Mouse (Mus musculus) cerebellum, adult 8-10 months (tissue): ENCODE measurements around the gene Fign.

ENCODE experiments used
- DNase-seq: peaks from one replicate; pipeline ENCODE4 v3.0.0; 2022

Fign gene

GRCm38 (mm10) chr2:64097937-64098617, at the start of gene Fign:
Gene Fign, minus strand, starts transcription at chr2:64098038.
- DNase-seq = peak; percentile 19

- DNase-seq = no peak
Observed at GRCm38 (mm10) chr2:64133597-64133996, 35.8 kb upstream of the Fign start.

- no peak for DNase-seq
Observed at GRCm38 (mm10) chr2:64120495-64120894, 22.7 kb upstream of the Fign start.

GRCm38 (mm10) chr2:64116613-64117012, 18.8 kb upstream of the Fign start:
- no peak for DNase-seq

- DNase-seq = no peak
Observed at GRCm38 (mm10) chr2:64111133-64111532, 13.3 kb upstream of the Fign start.

GRCm38 (mm10) chr2:64109860-64110259, 12.0 kb upstream of the Fign start:
- no peak for DNase-seq

- DNase-seq = no peak
Observed at GRCm38 (mm10) chr2:64108040-64108439, 10.2 kb upstream of the Fign start.

- DNase-seq = no peak
Observed at GRCm38 (mm10) chr2:64098618-64099320, 931 bp upstream of the Fign start.

- no peak for DNase-seq
Observed at GRCm38 (mm10) chr2:64096721-64097411, 972 bp downstream of the Fign start.

GRCm38 (mm10) chr2:64096176-64096575, 1.7 kb downstream of the Fign start:
- DNase-seq = no peak

GRCm38 (mm10) chr2:64095561-64095960, 2.3 kb downstream of the Fign start:
- DNase-seq = no peak

- no peak for DNase-seq
Observed at GRCm38 (mm10) chr2:64093087-64093486, 4.8 kb downstream of the Fign start.

- no peak for DNase-seq
Observed at GRCm38 (mm10) chr2:64083853-64084427, 13.9 kb downstream of the Fign start.

GRCm38 (mm10) chr2:64079765-64080164, 18.1 kb downstream of the Fign start:
- no peak for DNase-seq

- DNase-seq = no peak
Observed at GRCm38 (mm10) chr2:64078551-64078950, 19.3 kb downstream of the Fign start.

GRCm38 (mm10) chr2:64077846-64078245, 20.0 kb downstream of the Fign start:
- no peak for DNase-seq

GRCm38 (mm10) chr2:64075873-64076272, 22.0 kb downstream of the Fign start:
- no peak for DNase-seq

GRCm38 (mm10) chr2:64074602-64075389, 23.0 kb downstream of the Fign start:
- no peak for DNase-seq

GRCm38 (mm10) chr2:64072158-64072557, 25.7 kb downstream of the Fign start:
- no peak for DNase-seq

GRCm38 (mm10) chr2:64069950-64070695, 27.7 kb downstream of the Fign start:
- no peak for DNase-seq

GRCm38 (mm10) chr2:64065511-64065910, 32.3 kb downstream of the Fign start:
- no peak for DNase-seq

- DNase-seq = no peak
Observed at GRCm38 (mm10) chr2:64059477-64059876, 38.4 kb downstream of the Fign start.
